Mouse (Mus musculus) MEL (cell line): Measurements from ENCODE around the gene Phtf2. TPM values are rescaled to one million over a fixed set of nuclear protein-coding genes. Genes with fewer than 3 reads are reported as not detected.

ENCODE experiments used
- DNase-seq: peaks from one replicate; pipeline ENCODE4 v3.0.0; 2011; ENCODE audit warnings: low read depth, low spot score
- H3K27ac ChIP-seq: 2 replicates; pipeline ENCODE4 v1.5.1; 2012; ENCODE audit warnings: low read depth, mild to moderate bottlenecking, control low read depth, low read length, moderate library complexity; ENCODE audit not compliant: control insufficient read depth
- H3K27me3 ChIP-seq, 2 experiments: fragments of 150-350 bp in 1 of 2; sonication (generic) in 1 of 2; 2 replicates each; pipeline ENCODE4 v1.6.1; 2012; ENCODE audit warnings: low read length in 2 of 2, mild to moderate bottlenecking in 2 of 2, improper control_type of control experiment in 1 of 2, moderate library complexity in 1 of 2; ENCODE audit not compliant: insufficient read depth in 2 of 2, control insufficient read depth in 1 of 2
- H3K36me3 ChIP-seq, 2 experiments: 2 replicates each; pipeline ENCODE4 v1.6.1; 2012 to 2014; ENCODE audit warnings: low read length in 2 of 2, improper control_type of control experiment in 1 of 2, inconsistent platforms in 1 of 2, mild to moderate bottlenecking in 1 of 2; ENCODE audit not compliant: insufficient read depth in 2 of 2, control insufficient read depth in 1 of 2
- H3K4me1 ChIP-seq, 2 experiments: fragments of 150-350 bp in 1 of 2; sonication (generic) in 1 of 2; 2 replicates each; pipeline ENCODE4 v1.6.1; 2012; ENCODE audit warnings: low read length in 2 of 2, improper control_type of control experiment in 1 of 2, mild to moderate bottlenecking in 1 of 2; ENCODE audit not compliant: insufficient read depth in 2 of 2, control insufficient read depth in 1 of 2
- H3K4me3 ChIP-seq, 2 experiments: fragments of 150-350 bp in 1 of 2; sonication (generic) in 1 of 2; 2 replicates each; pipeline ENCODE4 v1.5.1; 2012; ENCODE audit warnings: low read depth in 2 of 2, low read length in 2 of 2, mild to moderate bottlenecking in 2 of 2, moderate library complexity in 2 of 2, control low read depth in 1 of 2, improper control_type of control experiment in 1 of 2; ENCODE audit not compliant: control insufficient read depth in 1 of 2, insufficient read depth in 1 of 2
- H3K79me2 ChIP-seq: 2 replicates; pipeline ENCODE4 v1.6.1; 2012; ENCODE audit warnings: mild to moderate bottlenecking, low read length, moderate library complexity; ENCODE audit not compliant: control insufficient read depth, poor library complexity, insufficient read depth
- H3K9ac ChIP-seq: 2 replicates; pipeline ENCODE4 v1.6.1; 2012; ENCODE audit warnings: low read depth, mild to moderate bottlenecking, control low read depth, low read length, moderate library complexity; ENCODE audit not compliant: control insufficient read depth, poor library complexity, severe bottlenecking
- H3K9me3 ChIP-seq: fragments of 150-350 bp; sonication (generic); replicated peaks from 2 replicates; pipeline ENCODE4 v1.6.1; 2012; ENCODE audit warnings: mild to moderate bottlenecking, low read length, improper control_type of control experiment, moderate library complexity; ENCODE audit not compliant: insufficient read depth
- CHD2 ChIP-seq: IDR thresholded peaks from 2 replicates; pipeline ENCODE4 v1.6.1; 2011; ENCODE audit warnings: low read length, improper control_type of control experiment
- E2F4 ChIP-seq: IDR thresholded peaks from 2 replicates; pipeline ENCODE4 v1.6.1; 2011; ENCODE audit warnings: low read depth, low read length, improper control_type of control experiment, borderline replicate concordance
- ELF1 ChIP-seq: IDR thresholded peaks from 2 replicates; pipeline ENCODE4 v1.6.1; 2014; ENCODE audit warnings: low read depth, mild to moderate bottlenecking, inconsistent platforms, low read length, improper control_type of control experiment, moderate library complexity
- EP300 ChIP-seq, 2 experiments: IDR thresholded peaks; 2 replicates each; pipeline ENCODE4 v1.6.1; 2011; ENCODE audit warnings: improper control_type of control experiment in 2 of 2, low read length in 2 of 2, low read depth in 1 of 2, mild to moderate bottlenecking in 1 of 2
- GABPA ChIP-seq: IDR thresholded peaks from 2 replicates; pipeline ENCODE4 v1.6.1; 2012; ENCODE audit warnings: low read depth, mild to moderate bottlenecking, inconsistent platforms, low read length, improper control_type of control experiment, moderate library complexity
- GATA1 ChIP-seq: IDR thresholded peaks from 2 replicates; pipeline ENCODE4 v1.6.1; 2011; ENCODE audit warnings: low read depth, low read length, improper control_type of control experiment
- HCFC1 ChIP-seq: IDR thresholded peaks from 2 replicates; pipeline ENCODE4 v1.6.1; 2012; ENCODE audit warnings: low read depth, mild to moderate bottlenecking, inconsistent platforms, low read length, improper control_type of control experiment, moderate library complexity
- JUND ChIP-seq: IDR thresholded peaks from 2 replicates; pipeline ENCODE4 v1.6.1; 2011; ENCODE audit warnings: low read depth, mild to moderate bottlenecking, improper control_type of control experiment, low read length
- MAFK ChIP-seq: IDR thresholded peaks from 2 replicates; pipeline ENCODE4 v1.6.1; 2011; ENCODE audit warnings: low read depth, mild to moderate bottlenecking, low read length, improper control_type of control experiment, borderline replicate concordance
- MAZ ChIP-seq: IDR thresholded peaks from 2 replicates; pipeline ENCODE4 v1.6.1; 2012; ENCODE audit warnings: low read depth, mild to moderate bottlenecking, inconsistent platforms, low read length, improper control_type of control experiment
- MXI1 ChIP-seq: IDR thresholded peaks from 2 replicates; pipeline ENCODE4 v1.6.1; 2011; ENCODE audit warnings: mild to moderate bottlenecking, low read depth, low read length, improper control_type of control experiment
- MYB ChIP-seq: IDR thresholded peaks from 2 replicates; pipeline ENCODE4 v1.6.1; 2011; ENCODE audit warnings: mild to moderate bottlenecking, low read depth, low read length, improper control_type of control experiment
- POLR2A ChIP-seq, 2 experiments: IDR thresholded peaks; 2 replicates each; pipeline ENCODE4 v1.6.1; 2011 to 2012; ENCODE audit warnings: low read length in 2 of 2, mild to moderate bottlenecking in 2 of 2, control low read depth in 1 of 2, improper control_type of control experiment in 1 of 2, low read depth in 1 of 2, moderate library complexity in 1 of 2; ENCODE audit not compliant: control insufficient read depth in 1 of 2, insufficient read depth in 1 of 2, poor library complexity in 1 of 2
- POLR2AphosphoS2 ChIP-seq: IDR thresholded peaks from 2 replicates; pipeline ENCODE4 v1.6.1; 2011; ENCODE audit warnings: low read length, improper control_type of control experiment
- RAD21 ChIP-seq: IDR thresholded peaks from 2 replicates; pipeline ENCODE4 v1.6.1; 2011; ENCODE audit warnings: mild to moderate bottlenecking, low read depth, low read length, improper control_type of control experiment
- SIN3A ChIP-seq: IDR thresholded peaks from 2 replicates; pipeline ENCODE4 v1.6.1; 2012; ENCODE audit warnings: low read length, improper control_type of control experiment, inconsistent platforms
- TBP ChIP-seq: IDR thresholded peaks from 2 replicates; pipeline ENCODE4 v1.8.0; 2011; ENCODE audit warnings: low read depth, low read length, improper control_type of control experiment
- TCF12 ChIP-seq: IDR thresholded peaks from 2 replicates; pipeline ENCODE4 v1.6.1; 2014; ENCODE audit warnings: low read depth, mild to moderate bottlenecking, inconsistent platforms, low read length, improper control_type of control experiment, moderate library complexity
- ZKSCAN1 ChIP-seq: IDR thresholded peaks from 2 replicates; pipeline ENCODE4 v1.6.1; 2012; ENCODE audit warnings: low read depth, mild to moderate bottlenecking, inconsistent platforms, low read length, improper control_type of control experiment, moderate library complexity
- ZNF384 ChIP-seq: IDR thresholded peaks from 2 replicates; pipeline ENCODE4 v1.6.1; 2012; ENCODE audit warnings: low read depth, mild to moderate bottlenecking, inconsistent platforms, low read length, improper control_type of control experiment
- polyA plus RNA-seq, 2 experiments: library from polyadenylated mRNA; stranded (reverse) in 1 of 2; unstranded in 1 of 2; fragments of >175 nt in 1 of 2; fragments of >200 nt in 1 of 2; gene quantifications; 2 replicates each; pipeline versions ENCODE4 v1.2.1 to v1.2.4; 2012; ENCODE audit warnings: low replicate concordance in 2 of 2, low read depth in 1 of 2; ENCODE audit not compliant: insufficient read length in 2 of 2, insufficient read depth in 1 of 2, missing spikeins in 1 of 2
- total RNA-seq: library from RNA; depleted of rRNA; stranded (reverse); fragments of 300-350 nt; gene quantifications from 2 replicates; pipeline ENCODE4 v1.2.3, GENCODE M21; 2012

The Phtf2 gene
- total and polyA plus RNA-seq, 3 experiments = 20.0 TPM; not detected in 1

DNA sequence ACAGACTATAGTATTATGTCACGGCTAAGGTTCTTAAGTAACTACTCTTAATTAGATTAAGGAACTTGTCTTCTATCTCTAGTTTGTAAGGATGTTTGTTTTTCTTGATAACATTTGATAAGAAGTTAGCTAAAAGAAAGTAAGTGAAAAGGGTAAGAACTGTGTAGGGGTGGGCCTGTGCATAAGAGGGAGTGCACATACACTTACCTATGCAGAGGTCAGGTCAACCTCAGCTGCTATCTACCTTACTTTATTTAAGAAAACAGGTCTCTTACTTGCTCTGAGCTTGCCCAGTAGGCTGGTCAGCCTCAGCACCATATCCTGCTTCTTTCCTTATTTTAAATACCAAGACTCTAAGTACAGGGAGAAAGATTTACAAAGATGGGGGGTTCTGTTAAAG is 100.8 kb downstream of the Phtf2 start:
- Histone ChIP-seq H3K27ac (no peak overlapping the region), H3K9ac (no peak overlapping the region), H3K9me3 (no peaks in the 10 kb centered on the region), H3K79me2 (no peaks in the 10 kb centered on the region), H3K4me1 (peaks cover 11 to 21% of the 10 kb centered on the region in 2 experiments), H3K4me3 (no peak overlapping the region), H3K27me3 (no peaks in the 10 kb centered on the region), H3K36me3 (peaks cover 11 to 27% of the 10 kb centered on the region in 2 experiments)
- peak; percentile 14 for DNase-seq
- TF ChIP-seq GATA1 (peak; percentile 58; the same call in 1 of the 2 replicates), EP300 (IDR thresholded peaks at IDR 0.05; ENCODE audit: low read depth in 1 of 2, low read length in 2 of 2) (peak; percentile 24 to 49; a peak in 2 of 4 replicates), TBP (no peak), TCF12 (peak; percentile 35; the same call in 1 of the 2 replicates), MYB (no peak)

DNA sequence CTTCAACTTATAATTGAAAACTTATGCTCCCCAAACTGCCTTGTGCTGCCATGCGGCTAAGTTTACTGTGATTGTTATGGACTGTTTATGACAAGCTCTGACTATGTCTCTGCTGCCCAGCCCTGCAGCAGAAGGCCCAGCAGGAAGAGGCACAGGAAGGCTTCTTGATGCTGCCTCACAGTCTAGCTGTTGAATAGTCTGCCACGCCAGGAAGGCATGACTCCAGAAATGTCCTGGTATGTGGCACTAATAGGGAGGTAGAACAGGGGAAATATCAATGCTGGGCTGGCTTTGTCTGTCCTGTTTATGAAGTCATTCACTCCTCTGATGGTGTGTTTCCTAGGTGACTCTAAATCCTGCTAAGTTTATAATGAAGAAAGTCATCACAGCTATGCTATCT is 102.7 kb downstream of the Phtf2 start:
- DNase-seq = no peak
- H3K27ac ChIP-seq = no peak overlapping the region
- H3K4me1 ChIP-seq = peaks cover 11 to 21% of the 10 kb centered on the region in 2 experiments
- no peaks in the 10 kb centered on the region for H3K79me2 ChIP-seq
- no peak for TF ChIP-seq ELF1
- no peak for TF ChIP-seq E2F4
- no peak for TF ChIP-seq CHD2
- TF ChIP-seq ZNF384 = no peak
- TF ChIP-seq RAD21 = no peak
- TF ChIP-seq POLR2AphosphoS2 = no peak
- no peak for TF ChIP-seq HCFC1
- no peak for TF ChIP-seq EP300 (IDR thresholded peaks at IDR 0.05; ENCODE audit: low read depth in 1 of 2, low read length in 2 of 2)
- TF ChIP-seq MXI1 = no peak
- TF ChIP-seq MAZ = no peak
- TF ChIP-seq MAFK = no peak
- TF ChIP-seq ZKSCAN1 = no peak
- no peak for TF ChIP-seq GABPA
- no peak for TF ChIP-seq JUND
- no peak for TF ChIP-seq TCF12
- TF ChIP-seq MYB = no peak
- no peak for TF ChIP-seq SIN3A
- no peak for TF ChIP-seq POLR2A (IDR thresholded peaks at IDR 0.05; ENCODE audit: control insufficient read depth in 1 of 2, insufficient read depth in 1 of 2, low read depth in 1 of 2, low read length in 2 of 2, poor library complexity in 1 of 2)
- H3K9me3 ChIP-seq = no peaks in the 10 kb centered on the region
- H3K27me3 ChIP-seq = no peaks in the 10 kb centered on the region
- no peak overlapping the region for H3K4me3 ChIP-seq
- peaks cover 10 to 27% of the 10 kb centered on the region in 2 experiments for H3K36me3 ChIP-seq
- H3K9ac ChIP-seq = no peak overlapping the region
